Comparison of ENCODE assay signal across 8 mouse cellular contexts in the genomic region with DNA sequence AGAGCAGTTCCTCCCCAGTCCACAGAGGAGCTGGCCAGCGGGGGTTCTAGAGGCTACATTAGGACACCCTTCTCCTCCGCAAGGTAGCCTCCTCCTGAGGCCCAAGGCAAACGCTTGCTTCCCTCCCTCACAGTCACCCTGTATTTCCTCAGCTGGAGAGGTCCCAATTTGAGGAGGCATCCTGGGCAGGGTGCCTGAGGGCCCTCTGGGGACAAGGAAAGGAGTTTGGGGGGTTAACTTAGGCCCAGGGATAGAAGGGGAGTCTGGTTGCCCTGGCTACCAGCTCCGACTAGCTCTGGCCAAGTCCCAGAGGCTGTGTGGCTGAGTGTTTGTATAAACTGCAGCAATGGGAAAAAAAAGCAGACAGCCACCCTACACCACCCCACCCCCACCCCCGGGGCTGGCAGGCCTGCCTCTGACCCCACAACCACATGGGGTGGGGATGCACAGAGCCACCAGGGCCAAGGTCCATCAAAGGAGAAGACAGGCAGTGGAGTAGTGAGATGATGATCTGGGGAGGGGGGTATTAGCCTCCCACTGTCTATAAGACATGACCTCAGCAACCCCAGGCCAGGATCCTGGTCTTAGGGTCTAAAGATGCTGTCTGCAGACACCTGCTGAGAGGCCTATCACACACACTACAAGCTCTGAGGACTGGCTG. TPM values are rescaled to one million over a fixed set of nuclear protein-coding genes. Genes with fewer than 3 reads are reported as not detected.
A peak's percentile ranks its signal among the peaks of the same experiment; 100 is the strongest.
DNase-seq lines count a peak whose midpoint lies in the region; ATAC-seq and TF ChIP-seq lines count a peak whose summit lies in the region.

No protein-coding gene starts in this region.

- H3K79me2 ChIP-seq in macrophage (ENCODE audit: inconsistent target), result peaks cover 30% of the 10 kb centered on the region

- TF ChIP-seq POLR2A in bone marrow macrophage, adult 2 months (IDR thresholded peaks at IDR 0.05; ENCODE audit: borderline replicate concordance, low read depth, low read length), result peak; percentile 64; the same call in 1 of the 2 replicates

- WGBS in kidney, embryonic 16.5 days, result 14% methylated on average over 5 of the region's 5 CpGs
- 14% methylated on average over 5 of the region's 5 CpGs for WGBS in macrophage (ENCODE audit: missing documents)

- H3K4me3 ChIP-seq in gastrocnemius, adult 2 months, result peak overlapping the region; percentile 64
- H3K4me3 ChIP-seq in bone marrow macrophage, adult 2 months (ENCODE audit: insufficient read depth, low read length), result peak overlapping the region; percentile 29
- H3K4me3 ChIP-seq in kidney, embryonic 16.5 days (ENCODE audit: low read length), result no peak overlapping the region
- no peak overlapping the region for H3K4me3 ChIP-seq in macrophage (ENCODE audit: inconsistent target)

- no peak overlapping the region for H3K4me2 ChIP-seq in kidney, embryonic 16.5 days (replicated peaks; ENCODE audit: low read depth, low read length)

- peak; percentile 15 for DNase-seq in gastrocnemius, adult 2 months
- DNase-seq in gastrocnemius, postnatal 25 days, result no peak
- DNase-seq in adrenal gland, adult 8-10 months, result no peak
- DNase-seq in natural killer cell, adult 2 months (ENCODE audit: low spot score in 2 of 2), result no peak
- DNase-seq in retina, embryonic 14.5 days (ENCODE audit: low spot score), result no peak

- TF ChIP-seq CTCF in gastrocnemius, adult 2 months (IDR thresholded peaks at IDR 0.05), result no peak
- no peak for TF ChIP-seq CTCF in bone marrow macrophage, adult 2 months (IDR thresholded peaks at IDR 0.05; ENCODE audit: low read depth, low read length)

- no peaks in the 10 kb centered on the region for H3K9me3 ChIP-seq in kidney, embryonic 16.5 days (ENCODE audit: low read length)

- peaks cover 6% of the 10 kb centered on the region; the same call in 1 of the 2 replicates for H3K36me3 ChIP-seq in kidney, embryonic 16.5 days (ENCODE audit: insufficient read depth, low read length)
- H3K36me3 ChIP-seq in macrophage (ENCODE audit: inconsistent target), result no peaks in the 10 kb centered on the region; the same call in 1 of the 2 replicates

- peak overlapping the region; percentile 89 for H3K27ac ChIP-seq in gastrocnemius, adult 2 months
- peak overlapping the region; percentile 98 for H3K27ac ChIP-seq in bone marrow macrophage, adult 2 months (ENCODE audit: insufficient read depth, low read depth, low read length)
- H3K27ac ChIP-seq in kidney, embryonic 16.5 days (ENCODE audit: low read length), result peak overlapping the region; percentile 63
- peak overlapping the region; percentile 98 for H3K27ac ChIP-seq in macrophage

- intact Hi-C loops in gastrocnemius, adult 2 months (cut with DNase I), result loop anchor here (1.0 to 5.0 kb wide), 3 partner anchors 33 to 140 kb away; partner anchors contain the start of gene 3110082I17Rik

- H3K27me3 ChIP-seq in kidney, embryonic 16.5 days (ENCODE audit: insufficient read depth, low read length), result no peaks in the 10 kb centered on the region

- peak overlapping the region; percentile 38 for H3K9ac ChIP-seq in kidney, embryonic 16.5 days (replicated peaks; ENCODE audit: low read length)

- no peak for ATAC-seq in kidney, embryonic 16.5 days (ENCODE audit: low FRiP score, low TSS enrichment)

- peaks cover 54% of the 10 kb centered on the region for H3K4me1 ChIP-seq in bone marrow macrophage, adult 2 months (ENCODE audit: control insufficient read depth, insufficient read depth, low read length)
- H3K4me1 ChIP-seq in kidney, embryonic 16.5 days (ENCODE audit: insufficient read depth, low read length), result peaks cover 17% of the 10 kb centered on the region

RNA-seq across cellular contexts. Expression of gene Gpr146, which starts 12.5 kb away (rescaled TPM):
- 10 to 100 TPM; 26.5 to 41.2 TPM for total RNA-seq in gastrocnemius, adult 2 months (2021)
- total RNA-seq in gastrocnemius, postnatal 25 days (2021), result 10 to 100 TPM; 23.5 to 23.6 TPM
- polyA plus RNA-seq in bone marrow macrophage, adult 2 months (2012; ENCODE audit: insufficient read depth, insufficient read length, missing spikeins), result 34.5 and 34.7 TPM in 2 replicates
- 6.6 and 6.7 TPM in 2 replicates for polyA plus RNA-seq in kidney, embryonic 16.5 days (2015; fragmentation: Nextera tagmentation; extraction: Ambion mirVana)
- 10 to 100 TPM in 10 of 26 experiments, 1 to 10 TPM in 13, under 1 TPM in 3; 0.91 to 39.6 (median 5.6) TPM for total RNA-seq in macrophage (2018; cell fraction: chromatin; rRNA removed)
- 10 to 100 TPM in 20 of 26 experiments, 1 to 10 TPM in 6; 3.7 to 41.6 (median 20.4) TPM for total RNA-seq in macrophage (2018; cell fraction: cytosol; rRNA removed)
- total RNA-seq in macrophage (2018; cell fraction: nucleus; rRNA removed), result 10 to 100 TPM in 19 of 26 experiments, 1 to 10 TPM in 7; 4.5 to 63.6 (median 13.4) TPM
- 14.0 to 34.3 TPM (median 20.6 TPM) in 3 replicates for polyA plus RNA-seq in macrophage (2018)
- 10 to 100 TPM; 13.6 to 25.0 (median 18.1) TPM for total RNA-seq in adrenal gland, adult 8-10 months (2022)

RNA-seq across cellular contexts. Expression of gene Cyp2w1, which starts 12.6 kb away (rescaled TPM):
- not detected for total RNA-seq in gastrocnemius, adult 2 months (2021)
- not detected for total RNA-seq in gastrocnemius, postnatal 25 days (2021)
- not detected in 2 replicates for polyA plus RNA-seq in bone marrow macrophage, adult 2 months (2012; ENCODE audit: insufficient read depth, insufficient read length, missing spikeins)
- not detected in 2 replicates for polyA plus RNA-seq in kidney, embryonic 16.5 days (2015; fragmentation: Nextera tagmentation; extraction: Ambion mirVana)
- total RNA-seq in macrophage (2018; cell fraction: chromatin; rRNA removed), result not detected
- total RNA-seq in macrophage (2018; cell fraction: cytosol; rRNA removed), result not detected
- not detected for total RNA-seq in macrophage (2018; cell fraction: nucleus; rRNA removed)
- not detected in 3 replicates for polyA plus RNA-seq in macrophage (2018)
- total RNA-seq in adrenal gland, adult 8-10 months (2022), result not detected

RNA-seq across cellular contexts. Expression of gene Cox19, which starts 13.8 kb away (rescaled TPM):
- 10 to 100 TPM; 48.7 to 69.6 TPM for total RNA-seq in gastrocnemius, adult 2 months (2021)
- 10 to 100 TPM; 74.4 to 86.5 TPM for total RNA-seq in gastrocnemius, postnatal 25 days (2021)
- polyA plus RNA-seq in bone marrow macrophage, adult 2 months (2012; ENCODE audit: insufficient read depth, insufficient read length, missing spikeins), result 31.4 and 36.1 TPM in 2 replicates
- 99.3 and 104 TPM in 2 replicates for polyA plus RNA-seq in kidney, embryonic 16.5 days (2015; fragmentation: Nextera tagmentation; extraction: Ambion mirVana)
- total RNA-seq in macrophage (2018; cell fraction: chromatin; rRNA removed), result 10 to 100 TPM in 20 of 26 experiments, 1 to 10 TPM in 6; 5.3 to 32.5 (median 15.9) TPM
- total RNA-seq in macrophage (2018; cell fraction: cytosol; rRNA removed), result 10 to 100 TPM; 11.3 to 25.9 (median 21.4) TPM
- total RNA-seq in macrophage (2018; cell fraction: nucleus; rRNA removed), result 10 to 100 TPM in 16 of 26 experiments, 1 to 10 TPM in 10; 4.4 to 19.3 (median 11.4) TPM
- 15.7 to 21.8 TPM (median 18.8 TPM) in 3 replicates for polyA plus RNA-seq in macrophage (2018)
- total RNA-seq in adrenal gland, adult 8-10 months (2022), result 10 to 100 TPM; 59.6 to 79.9 (median 66.5) TPM

RNA-seq across cellular contexts. Expression of gene Adap1, which starts 39.6 kb away (rescaled TPM):
- 1 to 10 TPM in 1 of 2 experiments, under 1 TPM in 1; 0.89 to 1.0 TPM for total RNA-seq in gastrocnemius, adult 2 months (2021)
- total RNA-seq in gastrocnemius, postnatal 25 days (2021), result 1 to 10 TPM; 1.1 to 1.4 TPM
- 73.2 and 77.1 TPM in 2 replicates for polyA plus RNA-seq in bone marrow macrophage, adult 2 months (2012; ENCODE audit: insufficient read depth, insufficient read length, missing spikeins)
- 1.1 and 1.7 TPM in 2 replicates for polyA plus RNA-seq in kidney, embryonic 16.5 days (2015; fragmentation: Nextera tagmentation; extraction: Ambion mirVana)
- total RNA-seq in macrophage (2018; cell fraction: chromatin; rRNA removed), result 100 to 1,000 TPM in 8 of 26 experiments, 10 to 100 TPM in 18; 22.4 to 143 (median 79.4) TPM
- total RNA-seq in macrophage (2018; cell fraction: cytosol; rRNA removed), result 10 to 100 TPM; 39.1 to 96.5 (median 65.9) TPM
- 100 to 1,000 TPM in 6 of 26 experiments, 10 to 100 TPM in 20; 25.8 to 128 (median 81.1) TPM for total RNA-seq in macrophage (2018; cell fraction: nucleus; rRNA removed)
- 40.4 to 55.9 TPM (median 47.4 TPM) in 3 replicates for polyA plus RNA-seq in macrophage (2018)
- 1 to 10 TPM; 2.5 to 7.0 (median 3.9) TPM for total RNA-seq in adrenal gland, adult 8-10 months (2022)

RNA-seq across cellular contexts. Expression of gene C130050O18Rik, which starts 40.0 kb away (rescaled TPM):
- under 1 TPM; 0.15 to 0.33 TPM for total RNA-seq in gastrocnemius, adult 2 months (2021)
- total RNA-seq in gastrocnemius, postnatal 25 days (2021), result under 1 TPM; 0.32 to 0.61 TPM
- polyA plus RNA-seq in bone marrow macrophage, adult 2 months (2012; ENCODE audit: insufficient read depth, insufficient read length, missing spikeins), result 13.2 and 14.4 TPM in 2 replicates
- 0.60 and 0.92 TPM in 2 replicates for polyA plus RNA-seq in kidney, embryonic 16.5 days (2015; fragmentation: Nextera tagmentation; extraction: Ambion mirVana)
- 10 to 100 TPM in 4 of 26 experiments, 1 to 10 TPM in 16, under 1 TPM in 4, not detected in 2; 0.41 to 20.1 (median 4.7) TPM for total RNA-seq in macrophage (2018; cell fraction: chromatin; rRNA removed)
- total RNA-seq in macrophage (2018; cell fraction: cytosol; rRNA removed), result 10 to 100 TPM in 5 of 26 experiments, 1 to 10 TPM in 21; 1.4 to 11.9 (median 5.5) TPM
- total RNA-seq in macrophage (2018; cell fraction: nucleus; rRNA removed), result 10 to 100 TPM in 6 of 26 experiments, 1 to 10 TPM in 19, not detected in 1; 2.1 to 17.8 (median 7.3) TPM
- polyA plus RNA-seq in macrophage (2018), result 3.5 to 9.1 TPM (median 7.6 TPM) in 3 replicates
- 1 to 10 TPM in 3 of 4 experiments, under 1 TPM in 1; 0.94 to 1.4 (median 1.2) TPM for total RNA-seq in adrenal gland, adult 8-10 months (2022)

Comparison
In these comparisons a context has a peak if more than half of its experiments do, and no peak if none do; other contexts are left out.
1. H3K4me3 ChIP-seq: peak in gastrocnemius, adult 2 months (single experiment) and bone marrow macrophage, adult 2 months (single experiment); none in kidney, embryonic 16.5 days (single experiment) and macrophage (single experiment).
2. Peak in every context shown above with its lines, with median percentiles within 50 percentile points of each other: H3K27ac ChIP-seq.